Mouse (Mus musculus) ES-Bruce4 (cell line): ENCODE results near the gene Car5a. TPM values are rescaled to one million over a fixed set of nuclear protein-coding genes. Genes with fewer than 3 reads are reported as not detected.

Source experiments
- H3K27ac ChIP-seq: 2 replicates; pipeline ENCODE4 v1.5.1; 2012; ENCODE audit warnings: low read length, inconsistent platforms; ENCODE audit not compliant: insufficient read depth
- H3K27me3 ChIP-seq: 2 replicates; pipeline ENCODE4 v1.6.1; 2012; ENCODE audit warnings: mild to moderate bottlenecking, low read length, inconsistent platforms; ENCODE audit not compliant: control insufficient read depth, poor library complexity, insufficient read depth, severe bottlenecking
- H3K36me3 ChIP-seq: 2 replicates; pipeline ENCODE4 v1.6.1; 2012; ENCODE audit warnings: inconsistent platforms, mild to moderate bottlenecking, low read length, moderate library complexity; ENCODE audit not compliant: control insufficient read depth, poor library complexity, insufficient read depth, severe bottlenecking
- H3K4me1 ChIP-seq: one replicate; pipeline ENCODE4 v1.8.1; 2011; ENCODE audit warnings: low read length; ENCODE audit not compliant: control insufficient read depth, insufficient read depth
- H3K4me3 ChIP-seq: 2 replicates; pipeline ENCODE4 v1.5.1; 2011; ENCODE audit warnings: low read depth, mild to moderate bottlenecking, low read length
- H3K9ac ChIP-seq: 2 replicates; pipeline ENCODE4 v1.6.1; 2012; ENCODE audit warnings: low read depth, mild to moderate bottlenecking, inconsistent platforms; ENCODE audit not compliant: poor library complexity, severe bottlenecking
- H3K9me3 ChIP-seq: replicated peaks from 2 replicates; pipeline ENCODE4 v1.6.1; 2012; ENCODE audit warnings: mild to moderate bottlenecking, low read length, inconsistent platforms; ENCODE audit not compliant: control insufficient read depth, poor library complexity, insufficient read depth, severe bottlenecking
- CTCF ChIP-seq: IDR thresholded peaks from one replicate; pipeline ENCODE4 v1.8.1; 2011; ENCODE audit warnings: low read depth, low read length
- EP300 ChIP-seq: IDR thresholded peaks from 2 replicates; pipeline ENCODE4 v1.6.1; 2011; ENCODE audit warnings: low read depth, low read length; ENCODE audit not compliant: insufficient read depth
- POLR2A ChIP-seq: IDR thresholded peaks from one replicate; pipeline ENCODE4 v1.8.1; 2011; ENCODE audit warnings: low read length; ENCODE audit not compliant: insufficient read depth
- polyA plus RNA-seq: library from polyadenylated mRNA; stranded (reverse); fragments of >200 nt; gene quantifications from 2 replicates; pipeline ENCODE4 v1.2.4, GENCODE M21; 2011; ENCODE audit warnings: low read depth; ENCODE audit not compliant: missing spikeins, insufficient read depth, insufficient read length

Car5a gene
- polyA plus RNA-seq, 1 experiment = 5.8 TPM

GRCm38 (mm10) chr8:121925624-121926023 lies 19.1 kb downstream of the Car5a start:
- Histone ChIP-seq H3K27me3 (no peaks in the 10 kb centered on the region), H3K4me3 (no peak overlapping the region), H3K27ac (no peak overlapping the region), H3K36me3 (no peaks in the 10 kb centered on the region), H3K9me3 (no peaks in the 10 kb centered on the region), H3K4me1 (no peaks in the 10 kb centered on the region), H3K9ac (no peak overlapping the region)
- no peak for TF ChIP-seq POLR2A
- TF ChIP-seq CTCF = peak; percentile 98

GRCm38 (mm10) chr8:121924681-121925080 lies 20.0 kb downstream of the Car5a start:
- H3K36me3 ChIP-seq = no peaks in the 10 kb centered on the region
- H3K9me3 ChIP-seq = no peaks in the 10 kb centered on the region
- no peak overlapping the region for H3K9ac ChIP-seq
- TF ChIP-seq POLR2A (no peak), CTCF (no peak), EP300 (no peak)
- H3K27me3 ChIP-seq = no peaks in the 10 kb centered on the region
- H3K4me1 ChIP-seq = no peaks in the 10 kb centered on the region
- no peak overlapping the region for H3K27ac ChIP-seq
- no peak overlapping the region for H3K4me3 ChIP-seq

- no peaks in the 10 kb centered on the region for H3K27me3 ChIP-seq
- no peaks in the 10 kb centered on the region for H3K9me3 ChIP-seq
- TF ChIP-seq POLR2A = no peak
- TF ChIP-seq EP300 = no peak
- TF ChIP-seq CTCF = no peak
- no peaks in the 10 kb centered on the region for H3K36me3 ChIP-seq
- no peak overlapping the region for H3K27ac ChIP-seq
- no peak overlapping the region for H3K9ac ChIP-seq
- no peak overlapping the region for H3K4me3 ChIP-seq
- H3K4me1 ChIP-seq = no peaks in the 10 kb centered on the region
Measured at GRCm38 (mm10) chr8:121922101-121922500, 22.6 kb downstream of the Car5a start.

GRCm38 (mm10) chr8:121921582-121921981 lies 23.1 kb downstream of the Car5a start:
- no peak for TF ChIP-seq POLR2A
- TF ChIP-seq EP300 = no peak
- TF ChIP-seq CTCF = no peak
- H3K27me3 ChIP-seq = no peaks in the 10 kb centered on the region
- H3K9me3 ChIP-seq = no peaks in the 10 kb centered on the region
- H3K4me1 ChIP-seq = no peaks in the 10 kb centered on the region
- H3K9ac ChIP-seq = no peak overlapping the region
- H3K27ac ChIP-seq = no peak overlapping the region
- H3K36me3 ChIP-seq = no peaks in the 10 kb centered on the region
- no peak overlapping the region for H3K4me3 ChIP-seq

GRCm38 (mm10) chr8:121919731-121920130 lies 25.0 kb downstream of the Car5a start:
- Histone ChIP-seq H3K9ac (no peak overlapping the region), H3K27ac (no peak overlapping the region), H3K9me3 (no peaks in the 10 kb centered on the region), H3K36me3 (no peaks in the 10 kb centered on the region), H3K4me3 (no peak overlapping the region), H3K4me1 (peaks cover under 1% of the 10 kb centered on the region), H3K27me3 (no peaks in the 10 kb centered on the region)
- TF ChIP-seq EP300 (no peak), POLR2A (no peak), CTCF (no peak)

- Histone ChIP-seq H3K27me3 (no peaks in the 10 kb centered on the region), H3K4me3 (no peak overlapping the region), H3K9ac (no peak overlapping the region), H3K4me1 (peaks cover 6% of the 10 kb centered on the region), H3K27ac (no peak overlapping the region; the same call in 1 of the 2 replicates), H3K9me3 (no peaks in the 10 kb centered on the region), H3K36me3 (no peaks in the 10 kb centered on the region)
- TF ChIP-seq CTCF (no peak), POLR2A (no peak), EP300 (no peak)
Measured at GRCm38 (mm10) chr8:121919158-121919557, 25.5 kb downstream of the Car5a start.
